Mouse (Mus musculus): Measurements from ENCODE around the gene Nipsnap3a. TPM values are rescaled to one million over a fixed set of nuclear protein-coding genes. Genes with fewer than 3 reads are reported as not detected.
A peak's percentile ranks its signal among the peaks of the same experiment; 100 is the strongest.

Nipsnap3a gene
- total and polyA plus RNA-seq, 2 experiments from 2014 or later, result not detected

DNA sequence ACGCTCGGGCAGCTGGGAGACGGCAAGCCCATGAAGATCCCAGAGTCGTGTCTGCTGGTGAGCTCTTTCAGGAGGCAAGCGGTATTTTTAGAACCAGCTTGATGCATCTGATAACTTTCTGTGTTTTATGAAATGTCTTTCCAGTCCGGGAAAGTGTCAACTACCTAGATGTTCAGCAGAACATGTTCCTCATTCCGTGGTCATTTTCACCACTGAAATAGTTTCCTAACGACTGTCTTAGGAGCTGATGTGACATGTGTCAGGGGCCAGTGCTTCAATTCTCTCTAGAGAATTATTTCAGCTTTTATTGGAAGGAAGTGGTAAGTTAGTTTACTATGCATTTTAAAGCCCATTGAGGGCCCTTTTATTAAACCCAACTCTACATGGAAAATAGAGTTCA lies 11.1 kb downstream of the Nipsnap3a start:
- H3K36me3 ChIP-seq (ENCODE audit: insufficient read depth), result no peaks in the 10 kb centered on the region
- DNase-seq (no peak), ATAC-seq (no peak)
- 87% methylated on average over 8 of the region's 8 CpGs for WGBS
- no peak overlapping the region for H3K9ac ChIP-seq
- H3K9me3 ChIP-seq (ENCODE audit: low read length), result no peaks in the 10 kb centered on the region
- no peak overlapping the region for H3K27ac ChIP-seq (ENCODE audit: low read depth, low read length)
- no peaks in the 10 kb centered on the region for H3K4me1 ChIP-seq (ENCODE audit: insufficient read depth)
- no peak overlapping the region for H3K4me3 ChIP-seq (ENCODE audit: low read depth, low read length)
- no peaks in the 10 kb centered on the region for H3K27me3 ChIP-seq (ENCODE audit: insufficient read depth, low read length)
- no peak overlapping the region for H3K4me2 ChIP-seq (ENCODE audit: low read depth)
- TF ChIP-seq CTCF (IDR thresholded peaks at IDR 0.05; ENCODE audit: low read depth), result no peak

DNA sequence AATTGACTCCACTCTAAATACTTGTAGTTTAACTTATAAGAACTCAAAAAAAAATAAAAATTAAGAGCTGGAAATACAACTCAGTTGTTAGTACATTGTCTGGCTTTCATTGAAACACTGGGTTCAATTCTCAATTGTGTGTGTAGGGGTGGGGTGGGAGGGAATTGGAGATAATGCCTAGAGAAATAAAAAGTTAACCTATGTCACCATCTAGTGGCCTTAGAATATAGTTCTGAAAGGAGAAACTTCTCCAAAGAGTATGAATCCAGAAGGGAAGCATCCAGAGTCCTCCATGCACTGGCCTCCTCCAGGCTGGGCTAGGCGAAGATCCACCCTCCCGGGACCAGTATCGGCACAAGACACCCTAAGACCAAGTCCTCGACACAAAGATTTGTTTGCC lies 20.1 kb downstream of the Nipsnap3a start:
- Histone ChIP-seq H3K9ac (no peak overlapping the region), H3K4me3 (ENCODE audit: low read depth, low read length) (no peak overlapping the region), H3K4me2 (ENCODE audit: low read depth) (no peak overlapping the region), H3K27me3 (ENCODE audit: insufficient read depth, low read length) (no peaks in the 10 kb centered on the region), H3K4me1 (ENCODE audit: insufficient read depth) (peaks cover 4% of the 10 kb centered on the region; the same call in 1 of the 2 replicates), H3K27ac (ENCODE audit: low read depth, low read length) (no peak overlapping the region), H3K9me3 (ENCODE audit: low read length) (no peaks in the 10 kb centered on the region), H3K36me3 (ENCODE audit: insufficient read depth) (no peaks in the 10 kb centered on the region)
- 79% methylated on average over 4 of the region's 4 CpGs for WGBS
- DNase-seq (peak; percentile 40), ATAC-seq (no peak)
- TF ChIP-seq CTCF (IDR thresholded peaks at IDR 0.05; ENCODE audit: low read depth), result peak; percentile 13; the same call in 1 of the 2 replicates

DNA sequence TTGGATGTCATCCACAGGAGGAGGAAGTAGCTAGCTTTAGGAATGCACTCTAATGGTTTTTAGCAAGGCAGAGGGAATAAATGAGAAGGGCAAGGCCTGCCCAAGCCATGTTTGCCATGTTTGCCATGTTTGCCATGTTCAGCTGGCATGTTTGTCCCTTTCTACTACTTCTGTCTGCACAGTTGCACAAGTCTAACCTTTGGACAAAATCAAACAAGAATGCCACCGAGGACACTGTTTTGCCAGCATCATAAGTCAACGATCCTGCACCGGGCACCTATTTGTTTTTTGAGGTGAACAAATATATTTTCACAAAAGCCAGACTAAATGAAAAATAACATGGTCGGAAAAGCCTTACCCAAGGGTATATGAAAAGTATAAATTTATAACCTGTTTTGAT lies 20.8 kb downstream of the Nipsnap3a start:
- H3K4me1 ChIP-seq (ENCODE audit: insufficient read depth), result peaks cover 4% of the 10 kb centered on the region; the same call in 1 of the 2 replicates
- H3K36me3 ChIP-seq (ENCODE audit: insufficient read depth), result no peaks in the 10 kb centered on the region
- H3K27me3 ChIP-seq (ENCODE audit: insufficient read depth, low read length), result no peaks in the 10 kb centered on the region
- no peak overlapping the region for H3K9ac ChIP-seq
- ATAC-seq (no peak), DNase-seq (no peak)
- H3K9me3 ChIP-seq (ENCODE audit: low read length), result no peaks in the 10 kb centered on the region
- H3K4me3 ChIP-seq (ENCODE audit: low read depth, low read length), result no peak overlapping the region
- WGBS, result 93% methylated on average over 4 of the region's 4 CpGs
- no peak overlapping the region for H3K27ac ChIP-seq (ENCODE audit: low read depth, low read length)
- no peak for TF ChIP-seq CTCF (IDR thresholded peaks at IDR 0.05; ENCODE audit: low read depth)
- no peak overlapping the region for H3K4me2 ChIP-seq (ENCODE audit: low read depth)

DNA sequence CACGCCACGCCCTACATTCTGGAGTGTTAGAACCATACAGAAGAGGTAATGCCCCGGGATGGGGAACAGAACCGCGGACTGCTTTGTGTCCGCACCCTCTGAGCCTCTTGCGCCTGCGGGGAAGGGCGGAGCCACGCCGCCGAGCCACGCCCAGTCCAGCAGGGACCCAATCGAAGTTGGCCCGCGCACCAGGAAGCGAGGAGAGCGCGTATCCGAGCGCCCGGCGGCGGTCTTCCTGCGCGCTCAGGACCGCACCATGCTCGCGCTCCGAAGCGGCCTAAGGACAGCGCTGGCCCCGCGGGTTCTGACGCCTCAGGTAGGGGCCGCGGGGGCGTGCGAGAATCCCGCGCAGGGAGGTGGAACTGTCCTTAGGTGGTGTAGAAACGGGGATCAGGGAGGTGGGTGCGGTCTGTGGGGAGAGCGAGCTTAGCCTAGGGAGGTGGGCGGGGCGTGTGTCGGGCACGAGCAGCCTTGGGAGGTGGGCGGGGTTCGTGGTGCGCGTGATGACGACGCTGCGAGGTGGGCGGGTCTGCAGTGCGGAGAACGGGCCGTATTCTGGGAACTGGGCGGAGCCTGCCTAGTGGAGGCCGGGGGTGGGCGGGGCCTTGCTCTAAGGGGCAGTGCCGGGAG lies 22.8 kb downstream of the Nipsnap3a start, which contains the start of gene Nipsnap3b:
TSS of gene Nipsnap3b (plus strand) at position 149 of the 630 bp plus-strand sequence.
- H3K9me3 ChIP-seq (ENCODE audit: low read length), result no peaks in the 10 kb centered on the region
- peaks cover 9% of the 10 kb centered on the region for H3K36me3 ChIP-seq (ENCODE audit: insufficient read depth)
- H3K27ac ChIP-seq (ENCODE audit: low read depth, low read length), result peak within 1 kb of the TSS; percentile 89
- peak within 1 kb of the TSS; percentile 70 for H3K4me2 ChIP-seq (ENCODE audit: low read depth)
- DNase-seq, result peak; percentile 98
- peaks cover 4% of the 10 kb centered on the region; the same call in 1 of the 2 replicates for H3K4me1 ChIP-seq (ENCODE audit: insufficient read depth)
- no peaks in the 10 kb centered on the region for H3K27me3 ChIP-seq (ENCODE audit: insufficient read depth, low read length)
- WGBS, result under 1% methylated on average over 63 of the region's 63 CpGs
- no peak for TF ChIP-seq CTCF (IDR thresholded peaks at IDR 0.05; ENCODE audit: low read depth)
- H3K9ac ChIP-seq, result peak within 1 kb of the TSS; percentile 77
- H3K4me3 ChIP-seq (ENCODE audit: low read depth, low read length), result peak within 1 kb of the TSS; percentile 87
- peak; percentile 95 for ATAC-seq

DNA sequence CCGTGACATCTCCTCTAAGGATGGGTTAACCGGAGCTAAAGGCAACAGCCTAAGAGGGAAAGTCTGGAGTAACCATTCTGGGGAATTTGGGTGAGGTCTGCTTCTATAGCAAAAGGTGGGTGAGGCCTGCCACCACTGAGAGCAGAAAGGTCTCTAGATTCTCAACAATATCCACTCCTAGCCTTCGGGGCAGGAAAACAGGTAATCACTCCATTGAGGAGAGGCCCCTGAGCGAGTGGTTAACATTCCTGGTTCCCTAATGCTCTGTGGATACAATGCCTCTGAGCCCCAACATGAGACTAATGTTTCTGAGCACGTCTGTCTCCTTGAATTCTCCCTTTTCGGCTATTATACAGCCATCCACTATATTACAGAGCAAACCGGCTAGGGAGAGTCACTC lies 25.3 kb downstream of the Nipsnap3a start:
- no peak overlapping the region for H3K4me3 ChIP-seq (ENCODE audit: low read depth, low read length)
- peaks cover 4% of the 10 kb centered on the region; the same call in 1 of the 2 replicates for H3K4me1 ChIP-seq (ENCODE audit: insufficient read depth)
- H3K27ac ChIP-seq (ENCODE audit: low read depth, low read length), result no peak overlapping the region
- no peaks in the 10 kb centered on the region for H3K27me3 ChIP-seq (ENCODE audit: insufficient read depth, low read length)
- TF ChIP-seq CTCF (IDR thresholded peaks at IDR 0.05; ENCODE audit: low read depth), result no peak
- ATAC-seq (no peak), DNase-seq (no peak)
- H3K4me2 ChIP-seq (ENCODE audit: low read depth), result no peak overlapping the region
- H3K9me3 ChIP-seq (ENCODE audit: low read length), result no peaks in the 10 kb centered on the region
- H3K9ac ChIP-seq, result no peak overlapping the region
- peaks cover 21% of the 10 kb centered on the region for H3K36me3 ChIP-seq (ENCODE audit: insufficient read depth)
- 96% methylated on average over 7 of the region's 7 CpGs for WGBS

DNA sequence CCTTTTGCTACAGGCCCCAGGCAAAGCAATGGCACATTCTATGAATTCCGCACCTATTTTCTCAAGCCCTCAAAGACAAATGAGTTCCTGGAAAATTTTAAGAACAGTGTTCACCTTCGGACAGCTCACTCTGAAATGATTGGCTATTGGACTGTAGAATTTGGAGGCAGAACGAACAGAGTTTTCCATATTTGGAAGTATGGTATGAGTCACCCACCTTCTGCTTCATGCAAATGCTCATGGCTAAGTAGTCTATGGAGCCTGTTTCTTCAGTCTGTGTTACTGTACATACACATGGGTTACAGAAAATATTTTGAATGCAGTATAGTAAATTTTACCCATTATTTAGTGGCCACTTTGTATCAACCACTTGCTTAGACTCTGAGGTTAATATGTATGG lies 26.0 kb downstream of the Nipsnap3a start:
- no peak for ATAC-seq
- Histone ChIP-seq H3K27ac (ENCODE audit: low read depth, low read length) (no peak overlapping the region), H3K4me1 (ENCODE audit: insufficient read depth) (peaks cover 4% of the 10 kb centered on the region; the same call in 1 of the 2 replicates), H3K4me2 (ENCODE audit: low read depth) (no peak overlapping the region), H3K9me3 (ENCODE audit: low read length) (no peaks in the 10 kb centered on the region), H3K9ac (no peak overlapping the region), H3K36me3 (ENCODE audit: insufficient read depth) (peaks cover 27% of the 10 kb centered on the region), H3K27me3 (ENCODE audit: insufficient read depth, low read length) (no peaks in the 10 kb centered on the region), H3K4me3 (ENCODE audit: low read depth, low read length) (no peak overlapping the region)
- no peak for DNase-seq
- TF ChIP-seq CTCF (IDR thresholded peaks at IDR 0.05; ENCODE audit: low read depth), result no peak
- 95% methylated on average over 3 of the region's 3 CpGs for WGBS

DNA sequence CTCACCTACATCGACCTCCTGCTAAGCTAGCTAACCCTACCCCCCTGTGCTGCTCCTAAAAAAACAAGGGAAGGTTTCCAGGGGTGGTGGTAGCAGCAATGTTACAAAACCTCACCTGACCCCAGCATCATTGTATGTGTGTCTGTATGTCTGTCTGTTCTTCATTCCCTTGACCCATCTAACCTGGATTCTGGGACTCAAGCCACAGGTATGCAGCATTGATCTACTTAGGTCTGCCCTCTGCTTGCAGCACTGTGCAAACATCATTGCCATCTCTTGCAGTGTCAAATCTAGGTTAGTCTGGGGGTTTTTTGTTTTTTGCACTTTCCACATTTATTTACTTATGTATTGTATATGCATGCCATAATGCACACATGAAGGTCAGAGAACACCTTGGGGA lies 29.3 kb downstream of the Nipsnap3a start:
- WGBS, result 93% methylated on average over 1 of the region's 1 CpGs
- DNase-seq (no peak), ATAC-seq (no peak)
- H3K36me3 ChIP-seq (ENCODE audit: insufficient read depth), result peaks cover 41% of the 10 kb centered on the region
- H3K4me2 ChIP-seq (ENCODE audit: low read depth), result no peak overlapping the region
- no peak overlapping the region for H3K27ac ChIP-seq (ENCODE audit: low read depth, low read length)
- no peaks in the 10 kb centered on the region for H3K27me3 ChIP-seq (ENCODE audit: insufficient read depth, low read length)
- H3K4me3 ChIP-seq (ENCODE audit: low read depth, low read length), result no peak overlapping the region
- H3K4me1 ChIP-seq (ENCODE audit: insufficient read depth), result no peaks in the 10 kb centered on the region
- no peak overlapping the region for H3K9ac ChIP-seq
- H3K9me3 ChIP-seq (ENCODE audit: low read length), result no peaks in the 10 kb centered on the region
- no peak for TF ChIP-seq CTCF (IDR thresholded peaks at IDR 0.05; ENCODE audit: low read depth)
